Mouse (Mus musculus) thymus, adult 2 months (tissue): ENCODE measurements around the gene Irgc1.

Experiments
- CTCF ChIP-seq: fragments of 200-500 bp; IDR thresholded peaks from 2 replicates; pipeline ENCODE4 v1.5.1; 2012; ENCODE audit warnings: mild to moderate bottlenecking, control low read depth, low read length, moderate library complexity, borderline replicate concordance; ENCODE audit not compliant: control insufficient read depth, poor library complexity, insufficient read depth; ENCODE audit errors: extremely low read depth
- POLR2A ChIP-seq: fragments of 200-500 bp; IDR thresholded peaks from 2 replicates; pipeline ENCODE4 v1.6.1; 2012; ENCODE audit warnings: mild to moderate bottlenecking, low read length, control low read depth, moderate library complexity; ENCODE audit not compliant: control insufficient read depth, poor library complexity, insufficient read depth; ENCODE audit errors: extremely low read depth

DNA sequence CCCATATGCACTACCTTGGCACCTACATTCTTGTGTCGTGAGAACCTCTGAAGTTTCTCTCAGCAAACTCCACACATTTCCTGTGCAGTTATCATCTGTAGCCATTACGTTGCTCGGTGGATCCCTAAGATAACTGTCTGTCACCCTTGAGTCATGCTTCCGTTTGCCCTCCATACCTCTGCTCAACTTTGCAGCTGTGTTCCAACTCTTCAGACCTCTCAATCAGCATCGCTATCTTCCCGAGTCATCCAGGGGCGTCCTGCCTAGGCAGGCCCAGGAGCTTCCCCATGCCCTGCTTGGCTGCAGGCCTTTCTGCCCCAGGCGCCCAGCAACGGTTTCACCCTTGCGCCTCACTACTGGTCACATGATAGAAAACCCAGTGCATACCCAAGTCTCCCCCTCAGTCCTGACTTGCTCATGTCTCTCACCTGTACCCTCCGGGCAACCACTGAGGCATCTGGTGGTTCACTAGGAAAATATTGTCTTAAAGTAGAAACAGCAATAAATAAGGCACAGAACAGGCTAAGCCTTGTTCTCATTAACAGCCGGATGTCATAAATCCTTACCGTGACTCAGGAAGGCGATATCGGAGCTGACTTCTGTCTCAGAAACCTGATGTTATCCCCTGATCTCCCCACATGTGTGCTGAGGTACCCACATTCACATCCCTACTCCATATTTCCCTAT is 57.5 kb downstream of the Irgc1 start:
- TF ChIP-seq CTCF: no peak
- TF ChIP-seq POLR2A: no peak
